Mouse (Mus musculus): ENCODE data around the gene Btbd16. TPM values are rescaled to one million over a fixed set of nuclear protein-coding genes. Genes with fewer than 3 reads are reported as not detected.
A peak's percentile ranks its signal among the peaks of the same experiment; 100 is the strongest.

The Btbd16 gene
- total RNA-seq, 2 experiments from 2014 or later = 0.49 to 0.96 TPM

GRCm38 (mm10) chr7:130785923-130786575 is 12.2 kb downstream of the Btbd16 start:
- DNase-seq (ENCODE audit: low spot score in 2 of 2) = no peak
- H3K27ac ChIP-seq = no peak overlapping the region
- no peak overlapping the region for H3K4me3 ChIP-seq
- TF ChIP-seq CTCF (conservative IDR thresholded peaks at IDR 0.05) = no peak

- DNase-seq (ENCODE audit: low spot score in 2 of 2) = no peak
- H3K27ac ChIP-seq = no peak overlapping the region
- no peak for TF ChIP-seq CTCF (conservative IDR thresholded peaks at IDR 0.05)
- no peak overlapping the region for H3K4me3 ChIP-seq
Observed at GRCm38 (mm10) chr7:130786708-130787107, 12.8 kb downstream of the Btbd16 start.

- no peak for DNase-seq (ENCODE audit: low spot score in 2 of 2)
- no peak overlapping the region for H3K27ac ChIP-seq
- no peak for TF ChIP-seq CTCF (conservative IDR thresholded peaks at IDR 0.05)
- no peak overlapping the region for H3K4me3 ChIP-seq
Observed at GRCm38 (mm10) chr7:130787537-130787936, 13.7 kb downstream of the Btbd16 start.

GRCm38 (mm10) chr7:130788950-130789349 is 15.1 kb downstream of the Btbd16 start:
- Histone ChIP-seq H3K4me3 (no peak overlapping the region), H3K27ac (no peak overlapping the region)
- no peak for DNase-seq (ENCODE audit: low spot score in 2 of 2)
- TF ChIP-seq CTCF (conservative IDR thresholded peaks at IDR 0.05) = no peak

- no peak for DNase-seq (ENCODE audit: low spot score in 2 of 2)
- Histone ChIP-seq H3K4me3 (no peak overlapping the region), H3K27ac (no peak overlapping the region)
- no peak for TF ChIP-seq CTCF (conservative IDR thresholded peaks at IDR 0.05)
Observed at GRCm38 (mm10) chr7:130789456-130789855, 15.6 kb downstream of the Btbd16 start.

- H3K27ac ChIP-seq = no peak overlapping the region
- no peak for TF ChIP-seq CTCF (conservative IDR thresholded peaks at IDR 0.05)
- no peak for DNase-seq (ENCODE audit: low spot score in 2 of 2)
- H3K4me3 ChIP-seq = no peak overlapping the region
Observed at GRCm38 (mm10) chr7:130793671-130794070, 19.8 kb downstream of the Btbd16 start.

GRCm38 (mm10) chr7:130796786-130797185 is 22.9 kb downstream of the Btbd16 start:
- Histone ChIP-seq H3K4me3 (no peak overlapping the region), H3K27ac (no peak overlapping the region)
- DNase-seq (ENCODE audit: low spot score in 2 of 2) = no peak
- peak; percentile 57 for TF ChIP-seq CTCF (conservative IDR thresholded peaks at IDR 0.05)

- no peak for DNase-seq (ENCODE audit: low spot score in 2 of 2)
- no peak for TF ChIP-seq CTCF (conservative IDR thresholded peaks at IDR 0.05)
- Histone ChIP-seq H3K4me3 (no peak overlapping the region), H3K27ac (no peak overlapping the region)
Observed at GRCm38 (mm10) chr7:130797524-130797923, 23.7 kb downstream of the Btbd16 start.

- H3K27ac ChIP-seq = no peak overlapping the region
- H3K4me3 ChIP-seq = no peak overlapping the region
- no peak for DNase-seq (ENCODE audit: low spot score in 2 of 2)
- TF ChIP-seq CTCF (conservative IDR thresholded peaks at IDR 0.05) = no peak
Observed at GRCm38 (mm10) chr7:130799418-130799817, 25.5 kb downstream of the Btbd16 start.

- Histone ChIP-seq H3K4me3 (no peak overlapping the region), H3K27ac (no peak overlapping the region)
- no peak for DNase-seq (ENCODE audit: low spot score in 2 of 2)
- TF ChIP-seq CTCF (conservative IDR thresholded peaks at IDR 0.05) = no peak
Observed at GRCm38 (mm10) chr7:130800681-130801080, 26.8 kb downstream of the Btbd16 start.

GRCm38 (mm10) chr7:130801811-130802210 is 27.9 kb downstream of the Btbd16 start:
- Histone ChIP-seq H3K4me3 (no peak overlapping the region), H3K27ac (no peak overlapping the region)
- DNase-seq (ENCODE audit: low spot score in 2 of 2) = no peak
- TF ChIP-seq CTCF (conservative IDR thresholded peaks at IDR 0.05) = no peak

GRCm38 (mm10) chr7:130803251-130803825 is 29.5 kb downstream of the Btbd16 start:
- peak in 1 of 2 experiments; percentile 10 for DNase-seq (ENCODE audit: low spot score in 2 of 2)
- Histone ChIP-seq H3K4me3 (no peak overlapping the region), H3K27ac (peak overlapping the region; percentile 51; the same call in 1 of the 2 replicates)
- no peak for TF ChIP-seq CTCF (conservative IDR thresholded peaks at IDR 0.05)

GRCm38 (mm10) chr7:130804991-130805390 is 31.1 kb downstream of the Btbd16 start:
- Histone ChIP-seq H3K27ac (peak overlapping the region; percentile 43; the same call in 1 of the 2 replicates), H3K4me3 (no peak overlapping the region)
- TF ChIP-seq CTCF (conservative IDR thresholded peaks at IDR 0.05) = no peak
- no peak for DNase-seq (ENCODE audit: low spot score in 2 of 2)

GRCm38 (mm10) chr7:130807749-130808148 is 33.9 kb downstream of the Btbd16 start:
- no peak for TF ChIP-seq CTCF (conservative IDR thresholded peaks at IDR 0.05)

More at GRCm38 (mm10) chr7:130807749-130808148, 33.9 kb downstream of the Btbd16 start:
- no peak overlapping the region for H3K4me3 ChIP-seq
- DNase-seq (ENCODE audit: low spot score in 2 of 2) = peak; percentile 54 to 77
- peak overlapping the region; percentile 73 for H3K27ac ChIP-seq
